Mouse (Mus musculus) left cerebral cortex, postnatal 36 days (tissue): ENCODE measurements around the gene Clec4a1. TPM values are rescaled to one million over a fixed set of nuclear protein-coding genes. Genes with fewer than 3 reads are reported as not detected.
A peak's percentile ranks its signal among the peaks of the same experiment; 100 is the strongest.

Experiments used
- DNase-seq, 2 experiments: peaks; one replicate each; pipeline ENCODE4 v3.0.0; 2021 to 2022; ENCODE audit warnings: low spot score in 2 of 2, mixed read lengths in 1 of 2
- intact Hi-C: fragments of 180-260 bp; cut with DNase I; formaldehyde crosslinking; loops from one replicate; pipeline ENCODE4 v1.15.1; 2025
- total RNA-seq, 2 experiments: library from RNA; stranded (reverse); gene quantifications; 2 replicates each; pipeline ENCODE4 v1.2.3; 2021

The Clec4a1 gene
- under 1 TPM; 0.54 to 0.59 TPM for total RNA-seq

DNA sequence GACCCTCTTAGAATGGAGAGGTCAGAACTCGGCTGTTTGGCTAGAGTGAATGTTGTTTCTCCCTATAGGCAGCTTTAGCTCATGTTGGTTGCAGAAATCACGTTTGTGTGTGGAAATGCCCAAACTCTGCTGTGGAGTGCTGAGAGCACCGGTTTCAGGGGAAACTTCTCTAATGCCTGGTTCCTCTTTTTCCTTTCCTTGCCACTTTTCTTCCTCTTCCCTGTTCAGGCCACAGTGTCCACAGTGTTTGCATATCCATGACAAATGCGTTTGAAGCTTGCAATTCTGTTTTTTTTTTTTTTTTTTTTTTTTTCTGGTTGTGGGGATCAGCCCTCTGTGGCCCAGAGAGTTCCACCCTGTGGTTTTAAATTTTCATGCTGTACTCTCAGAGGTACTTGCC, at the start of gene Clec4a1:
Gene Clec4a1 (plus strand): TSS at position 398 of the 400 bp plus-strand sequence.
- no peak for DNase-seq
- intact Hi-C loops: no loop called here

DNA sequence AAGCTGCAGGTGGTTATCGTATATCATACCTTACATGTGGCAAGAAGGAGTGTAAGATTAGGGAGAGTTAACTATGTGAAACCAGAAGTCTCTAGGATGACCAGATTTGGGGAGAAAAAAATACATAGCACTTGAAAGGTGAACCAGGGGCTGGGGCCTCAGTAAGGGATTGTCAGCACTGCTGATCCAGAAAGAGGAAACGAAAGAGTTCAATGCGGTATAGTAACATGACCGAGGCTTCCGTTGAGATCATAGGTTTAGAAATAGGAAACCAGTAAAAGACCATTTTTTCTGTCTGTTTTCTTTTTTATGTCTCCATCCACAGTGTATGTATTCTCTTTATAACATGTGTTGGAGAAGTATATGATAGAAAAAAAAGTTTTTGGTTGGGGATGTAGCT, 48.8 kb upstream of the Clec4a1 start:
- DNase-seq: no peak
- intact Hi-C loops: loop anchor here (5.0 kb wide), 1 partner anchor 60 kb away; no protein-coding TSS in a partner anchor

DNA sequence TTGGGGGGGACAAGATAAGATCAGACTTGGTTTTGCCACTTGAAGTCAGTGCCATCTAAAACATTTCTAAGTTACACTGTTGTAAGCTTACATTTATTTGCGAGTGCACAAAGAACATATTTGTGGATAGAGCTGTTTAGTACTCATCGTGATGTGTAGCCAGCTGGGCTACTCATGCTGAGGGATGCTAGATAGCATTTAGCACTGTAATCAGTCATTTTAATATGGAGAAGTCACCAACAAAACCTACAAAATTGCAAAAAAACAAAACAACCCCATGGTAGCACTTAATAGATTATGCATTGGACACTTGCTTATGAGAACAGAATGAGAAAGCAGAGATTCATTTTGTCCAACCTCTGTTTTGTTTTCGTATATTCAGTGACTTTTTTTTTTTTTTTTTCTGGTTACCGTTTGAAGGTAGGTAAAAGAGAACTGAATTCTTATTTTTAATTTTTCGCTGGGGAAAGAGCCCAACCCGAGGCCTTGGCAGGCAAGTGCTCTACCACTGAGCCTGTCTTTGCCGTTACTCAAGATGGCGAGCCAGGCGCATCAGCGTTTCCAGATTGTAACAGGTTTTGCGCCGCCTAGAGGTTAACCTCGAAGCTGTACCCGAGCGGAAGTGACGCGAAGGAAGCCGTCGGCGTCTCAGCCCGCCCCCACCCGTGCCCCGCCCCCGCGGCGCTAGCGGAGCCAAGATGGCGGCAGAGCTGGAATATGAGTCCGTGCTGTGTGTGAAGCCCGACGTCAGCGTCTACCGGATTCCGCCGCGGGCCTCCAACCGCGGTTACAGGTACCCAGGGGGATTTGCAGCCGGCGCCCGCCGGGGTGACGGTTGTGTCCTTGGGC, 47.6 kb upstream of the Clec4a1 start, which contains the start of gene Necap1:
Gene Necap1 (plus strand): TSS at position 604 of the 849 bp plus-strand sequence.
- DNase-seq: peak; percentile 95 to 99
- intact Hi-C loops: loop anchor here (5.0 kb wide), 1 partner anchor 62 kb away; no protein-coding TSS in a partner anchor

DNA sequence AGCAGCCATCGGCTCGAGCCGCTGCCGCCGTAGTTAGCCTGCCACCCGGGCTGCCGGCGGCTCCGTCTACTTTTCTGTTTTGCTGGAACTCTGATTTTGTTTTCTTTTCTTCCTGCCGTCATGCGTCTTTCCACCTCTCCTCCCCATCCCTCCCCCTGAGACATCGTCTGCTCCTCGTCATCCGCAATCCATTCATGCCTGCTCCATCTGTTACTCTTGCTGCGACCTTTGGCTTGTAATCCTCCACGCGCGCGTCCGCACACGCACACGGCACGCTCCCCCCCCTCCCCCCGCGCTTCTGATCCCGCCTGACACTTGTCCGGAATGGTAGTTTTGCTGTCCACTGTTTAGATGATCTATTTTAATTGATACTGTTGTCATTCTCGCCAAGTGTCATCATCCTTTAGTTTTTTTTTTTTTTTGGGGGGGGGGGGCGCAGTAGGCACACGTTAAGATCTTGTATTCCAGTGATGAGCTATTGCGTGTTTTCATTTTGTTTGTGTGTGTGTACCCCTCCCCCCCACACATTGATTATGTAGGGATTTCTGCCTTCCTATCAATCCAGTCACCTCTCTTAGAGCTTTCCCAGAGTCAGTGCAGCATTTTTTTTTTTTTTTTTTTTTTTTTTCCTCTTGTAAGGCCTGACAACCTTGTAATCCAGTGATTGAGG, 46.8 kb upstream of the Clec4a1 start:
- DNase-seq: no peak
- intact Hi-C loops: loop anchor here (5.0 kb wide), 1 partner anchor 63 kb away; no protein-coding TSS in a partner anchor

DNA sequence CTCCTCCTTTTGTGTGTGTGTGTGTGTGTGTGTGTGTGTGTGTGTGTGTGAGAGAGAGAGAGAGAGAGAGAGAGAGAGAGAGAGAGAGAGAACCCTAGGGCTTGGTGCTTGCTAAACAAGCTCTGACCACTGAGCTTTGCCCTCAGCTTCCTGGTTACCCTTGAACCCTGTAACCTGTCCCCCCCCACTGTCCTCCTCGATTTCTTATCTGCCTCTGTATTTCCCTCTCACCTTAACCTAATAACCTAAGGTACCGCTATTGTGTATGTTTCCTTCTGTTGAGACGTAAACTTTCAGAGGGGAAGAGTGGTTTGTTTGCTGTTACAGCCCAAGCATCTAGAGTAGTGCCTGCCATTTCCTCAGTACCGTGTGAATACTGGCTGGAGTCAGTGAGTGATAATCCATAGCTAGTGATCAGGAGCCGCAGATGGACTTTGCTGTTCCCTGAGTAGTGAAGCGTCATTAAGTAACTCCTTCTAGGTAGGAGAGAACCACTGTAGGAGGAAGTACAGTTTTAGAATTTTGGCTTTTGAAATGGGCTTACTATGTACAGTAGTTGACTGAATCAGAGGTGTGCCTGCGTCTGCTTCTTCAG, 42.4 kb upstream of the Clec4a1 start:
- DNase-seq: no peak
- intact Hi-C loops: no loop called here

DNA sequence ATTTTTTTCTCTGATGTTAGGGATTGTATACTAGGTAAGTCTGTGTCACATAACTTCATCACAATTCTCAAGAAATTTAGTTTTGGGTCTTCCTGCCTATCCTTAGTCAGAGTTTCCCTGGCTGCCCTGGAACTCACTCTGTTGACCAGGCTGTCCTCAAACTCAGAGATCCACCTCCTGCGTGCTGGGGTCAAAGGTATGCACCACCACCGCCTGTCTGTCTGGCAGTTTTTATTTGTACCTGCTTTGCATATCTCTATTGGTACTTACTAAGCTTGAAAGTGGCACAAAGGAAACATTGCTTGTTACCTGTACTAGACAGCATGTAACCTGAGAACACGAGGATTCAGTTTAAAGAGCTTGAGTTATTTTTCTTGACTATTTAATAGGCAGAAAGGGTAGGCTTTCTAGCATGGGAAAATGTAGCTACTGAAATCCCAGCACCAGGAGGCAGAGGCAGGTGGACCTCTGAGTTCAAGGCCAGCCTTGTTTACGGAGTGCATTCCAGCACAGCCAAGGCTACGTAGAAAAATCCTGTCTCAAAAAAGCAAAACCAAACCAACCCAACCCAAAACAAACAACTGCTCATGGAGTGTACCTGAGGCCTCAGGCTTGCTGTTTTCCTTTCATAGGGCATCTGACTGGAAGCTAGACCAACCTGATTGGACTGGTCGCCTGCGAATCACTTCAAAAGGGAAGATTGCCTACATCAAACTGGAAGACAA, 41.7 kb upstream of the Clec4a1 start:
- DNase-seq: no peak
- intact Hi-C loops: loop anchor here (10.0 kb wide), 1 partner anchor 1505 kb away; no protein-coding TSS in a partner anchor

DNA sequence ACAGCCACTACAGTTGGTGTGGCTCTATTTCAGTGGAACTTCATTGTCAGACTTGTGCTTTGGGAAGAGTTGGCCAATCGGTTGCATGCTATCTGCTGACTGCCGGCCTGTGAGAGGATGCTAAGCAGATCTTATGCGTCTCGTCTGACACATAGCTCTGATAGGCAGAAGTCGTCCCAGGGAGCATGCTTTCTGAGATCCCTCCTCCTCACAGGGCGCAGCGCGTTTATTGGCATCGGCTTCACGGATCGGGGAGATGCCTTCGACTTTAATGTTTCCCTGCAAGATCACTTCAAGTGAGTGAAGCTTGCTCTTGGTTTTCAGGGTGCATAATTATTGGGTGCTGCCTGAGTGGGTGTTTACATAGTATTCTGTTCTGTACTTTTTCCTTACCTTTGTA, 40.4 kb upstream of the Clec4a1 start:
- intact Hi-C loops: loop anchor here (10.0 kb wide), 1 partner anchor 1504 kb away; no protein-coding TSS in a partner anchor

DNA sequence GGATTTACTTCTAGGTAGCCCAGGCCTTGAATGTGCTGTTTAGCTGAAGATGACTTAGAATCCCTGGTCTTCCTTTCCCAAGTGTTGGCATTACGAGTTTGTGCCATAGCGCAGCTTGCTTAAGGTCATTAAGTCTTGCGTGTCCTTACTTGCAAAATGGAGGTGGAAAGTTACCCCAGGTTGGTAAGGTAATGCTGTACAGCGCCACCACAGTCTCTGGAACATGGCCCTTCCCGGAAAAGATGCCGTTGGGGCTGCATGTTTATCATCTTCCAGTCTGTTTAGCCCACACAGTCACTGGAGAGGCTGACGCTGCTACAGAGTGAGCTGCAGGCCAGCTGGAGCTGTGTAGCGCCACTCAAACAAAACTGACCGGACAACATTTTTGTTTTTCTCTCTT, 38.0 kb upstream of the Clec4a1 start:
- no peak for DNase-seq
- intact Hi-C loops: loop anchor here (10.0 kb wide), 1 partner anchor 1501 kb away; no protein-coding TSS in a partner anchor

More for the DNA sequence above, 40.4 kb upstream of the Clec4a1 start:
- DNase-seq: no peak

DNA sequence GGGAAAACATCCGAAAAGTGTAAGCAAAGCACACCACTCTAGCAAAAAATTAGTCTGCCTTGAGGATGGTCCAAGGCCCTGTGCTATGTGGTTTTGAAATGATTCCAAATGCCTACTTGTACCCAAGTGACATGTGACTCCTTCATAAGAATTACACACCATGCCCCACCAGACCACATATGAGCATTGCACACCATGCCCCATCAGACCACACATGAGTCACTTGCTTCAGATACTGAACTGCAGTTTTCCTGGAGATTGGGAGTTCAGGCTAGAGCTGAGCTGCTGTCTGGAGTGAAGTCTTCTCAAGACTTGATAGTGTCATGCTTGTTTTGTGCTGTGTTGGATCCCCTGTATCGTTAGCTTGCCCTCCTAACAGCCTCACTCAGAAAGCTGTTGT, 32.0 kb upstream of the Clec4a1 start:
- no peak for DNase-seq
- intact Hi-C loops: loop anchor here (10.0 kb wide), 1 partner anchor 1495 kb away; no protein-coding TSS in a partner anchor

DNA sequence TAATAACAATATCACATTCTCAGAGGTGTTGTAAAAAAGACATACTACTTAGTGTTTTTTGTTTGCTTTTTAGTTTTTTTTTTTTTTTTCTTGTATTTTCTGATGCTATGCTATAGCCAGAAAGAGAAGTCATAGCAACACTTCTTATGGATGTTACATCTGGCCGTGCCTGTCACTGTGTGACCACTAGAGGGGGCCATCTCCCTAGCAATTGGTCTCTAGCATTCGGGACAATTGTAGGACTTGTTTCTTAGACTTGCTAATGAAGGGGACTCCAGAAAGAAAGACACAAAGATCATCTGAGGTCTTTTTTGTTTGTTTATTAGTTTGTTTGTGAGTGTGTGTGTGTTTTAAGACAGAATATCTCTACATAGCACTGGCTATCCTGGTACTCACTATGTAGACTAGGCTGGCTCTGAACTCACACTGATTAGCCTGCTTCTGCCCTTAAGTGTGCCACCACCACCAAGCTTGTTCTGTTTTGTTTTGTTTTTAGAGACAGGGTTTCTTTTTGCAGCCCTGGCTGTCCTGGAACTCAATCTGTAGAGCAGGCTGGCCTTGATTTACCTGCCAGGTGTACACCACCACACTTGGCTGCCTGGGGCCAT, 29.1 kb upstream of the Clec4a1 start:
- intact Hi-C loops: loop anchor here (5.0 to 10.0 kb wide), 2 partner anchors 292 to 1370 kb away; no protein-coding TSS in a partner anchor
- DNase-seq: peak; percentile 42 to 59

DNA sequence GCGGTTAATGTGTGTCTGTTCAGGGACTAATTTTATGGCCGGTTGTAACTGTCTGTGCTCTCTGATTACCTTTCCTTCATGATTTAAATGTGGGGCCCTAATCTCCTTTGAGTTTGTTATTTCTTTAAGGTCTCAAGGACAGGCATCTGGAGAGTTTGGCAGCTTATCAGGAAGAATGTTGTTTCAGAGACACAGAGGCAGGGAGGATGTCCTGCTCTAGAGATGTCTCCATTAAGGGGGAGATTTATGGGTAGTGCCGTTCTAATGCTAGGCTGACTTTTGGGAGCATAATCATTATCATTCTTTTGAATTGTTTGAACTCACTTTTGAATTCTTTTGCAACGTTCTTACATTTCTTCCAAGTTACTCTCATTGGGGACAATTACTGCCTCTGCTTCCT, 1.7 kb upstream of the Clec4a1 start:
- DNase-seq: no peak
- intact Hi-C loops: no loop called here

DNA sequence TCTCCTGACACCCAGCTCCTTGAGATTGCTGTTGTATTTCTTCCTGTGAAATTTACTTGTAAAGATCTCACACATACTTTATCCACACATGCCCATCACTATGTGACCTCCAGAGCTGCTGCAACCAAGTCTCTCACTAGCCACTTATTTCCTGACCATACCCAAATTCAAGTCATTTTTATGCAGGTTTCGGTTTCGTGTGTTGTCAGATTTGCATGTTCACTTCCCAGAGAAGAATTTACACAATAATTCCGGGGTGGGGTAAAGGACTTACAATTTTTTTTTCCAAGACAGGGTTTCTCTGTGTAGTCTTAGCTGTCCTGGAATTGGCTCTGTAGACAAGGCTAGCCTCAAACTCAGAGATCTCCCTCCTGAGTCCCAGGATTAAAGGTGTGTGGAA, 13.2 kb downstream of the Clec4a1 start:
- intact Hi-C loops: no loop called here
- no peak for DNase-seq

DNA sequence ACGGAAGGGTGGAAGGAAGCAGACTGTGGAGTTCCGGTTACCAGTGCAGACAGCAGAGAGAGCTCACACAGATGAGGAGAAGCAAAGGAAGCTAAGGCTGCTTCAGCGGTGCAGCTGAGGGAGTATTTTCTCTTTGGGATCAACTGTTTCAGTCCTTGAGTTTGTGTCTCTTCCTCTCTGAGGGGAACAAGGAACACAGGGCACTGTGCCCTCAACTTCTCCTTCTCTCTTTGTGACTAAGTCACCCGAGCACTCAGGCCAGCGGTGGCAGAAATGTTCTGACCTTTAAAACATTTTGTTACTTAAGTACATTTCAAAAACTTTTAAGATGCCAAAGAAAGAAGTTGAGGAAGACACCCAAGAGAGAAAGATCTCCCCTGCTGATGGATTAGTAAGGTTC, 18.0 kb downstream of the Clec4a1 start:
- DNase-seq: no peak
- intact Hi-C loops: no loop called here

DNA sequence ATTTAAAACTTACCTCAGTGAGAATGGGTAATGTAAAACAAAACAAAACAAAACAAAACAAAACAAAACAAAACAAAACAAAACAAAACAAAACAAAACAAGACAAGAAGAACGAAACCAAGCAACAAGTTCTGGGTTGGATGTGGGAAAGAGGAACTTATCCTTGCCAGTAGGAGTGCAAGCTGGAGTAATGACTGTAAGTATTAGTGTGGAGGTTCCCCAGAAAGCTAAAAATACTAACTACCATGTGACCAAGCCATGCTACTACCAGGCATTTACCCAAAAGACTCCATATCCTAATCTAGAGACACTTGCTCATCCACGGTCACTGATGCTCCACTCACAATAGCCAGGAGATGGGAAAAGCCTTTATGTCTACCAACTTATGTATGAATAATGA, 25.1 kb downstream of the Clec4a1 start:
- intact Hi-C loops: no loop called here

DNA sequence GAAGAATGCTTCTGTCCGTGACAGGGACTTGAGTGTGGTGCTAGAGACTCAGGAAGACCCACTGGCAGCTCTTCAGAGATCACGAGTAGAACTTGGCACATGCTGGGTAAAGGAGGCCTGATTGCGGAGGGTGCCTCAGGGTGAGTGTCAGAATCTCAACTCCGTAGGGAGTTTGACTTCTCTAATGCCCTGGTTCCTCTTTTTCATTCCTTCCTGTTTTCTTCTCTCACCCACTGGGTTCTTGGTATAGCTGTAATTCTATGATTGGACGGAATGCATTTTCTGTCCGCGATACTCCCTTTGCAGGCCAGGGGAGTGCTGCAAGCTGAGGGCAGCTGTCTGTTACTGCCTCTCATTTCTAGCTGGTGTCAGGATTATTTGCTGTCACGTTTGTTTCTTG, 30.8 kb downstream of the Clec4a1 start, which contains the start of gene Clec4a3:
Gene Clec4a3 (plus strand): TSS at position 115 of the 400 bp plus-strand sequence.
- no peak for DNase-seq
- intact Hi-C loops: no loop called here

More for the DNA sequence above, 25.1 kb downstream of the Clec4a1 start:
- DNase-seq: no peak

DNA sequence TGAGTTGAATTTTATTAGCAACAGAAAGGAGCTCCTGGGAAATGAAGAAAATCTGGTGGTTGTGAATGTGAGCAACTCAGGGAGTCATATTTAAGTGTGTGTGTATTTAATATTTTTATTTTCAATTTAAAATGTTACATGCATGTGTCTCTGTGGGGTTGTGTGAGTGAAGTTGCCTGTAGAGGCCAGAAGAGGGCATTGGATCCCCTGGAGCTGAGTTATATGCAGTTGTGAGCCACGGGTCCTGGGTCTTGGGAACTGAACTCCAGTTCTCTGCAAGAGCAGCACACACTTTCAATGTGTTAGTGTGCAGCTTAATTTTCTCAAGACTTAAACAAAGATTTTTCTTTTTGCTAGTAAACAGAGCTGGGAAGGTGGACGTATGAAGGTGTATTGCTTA, 42.9 kb downstream of the Clec4a1 start:
- intact Hi-C loops: no loop called here
- DNase-seq: no peak

DNA sequence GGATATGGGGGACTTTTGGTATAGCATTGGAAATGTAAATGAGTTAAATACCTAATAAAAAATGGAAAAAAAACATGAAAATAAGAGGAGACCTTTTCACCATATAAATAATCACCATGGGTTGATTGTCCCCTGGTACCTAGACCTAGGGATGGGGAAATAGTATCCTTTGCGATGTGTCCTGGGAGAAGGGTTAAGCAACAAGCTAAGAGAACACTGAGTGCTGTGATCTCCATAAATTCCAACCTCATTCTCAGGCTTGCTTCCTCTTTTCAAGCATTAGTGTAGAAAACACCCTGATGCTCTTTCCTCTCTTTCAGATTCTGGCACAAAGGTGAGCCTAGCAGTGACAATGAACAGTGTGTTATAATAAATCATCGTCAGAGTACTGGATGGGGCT, 47.4 kb downstream of the Clec4a1 start:
- intact Hi-C loops: no loop called here
- DNase-seq: no peak
